Mouse (Mus musculus) testis, adult 2 months (tissue): ENCODE data around the gene Fam240a.

Experiments
- CTCF ChIP-seq: fragments of 200-500 bp; IDR thresholded peaks from 2 replicates; pipeline ENCODE4 v1.5.1; 2012; ENCODE audit warnings: low read depth, mild to moderate bottlenecking, inconsistent platforms, low read length, moderate library complexity; ENCODE audit not compliant: control insufficient read depth, insufficient read depth, insufficient replicate concordance
- POLR2A ChIP-seq: fragments of 200-500 bp; IDR thresholded peaks from 2 replicates; pipeline ENCODE4 v1.6.1; 2012; ENCODE audit warnings: low read depth, mild to moderate bottlenecking, inconsistent platforms, low read length, moderate library complexity; ENCODE audit not compliant: control insufficient read depth

- no peak for TF ChIP-seq CTCF
- no peak for TF ChIP-seq POLR2A
Measured at GRCm38 (mm10) chr9:110895507-110895906, 21.2 kb downstream of the Fam240a start.
